Mouse (Mus musculus): ENCODE results near the gene Arhgap24.

DNA sequence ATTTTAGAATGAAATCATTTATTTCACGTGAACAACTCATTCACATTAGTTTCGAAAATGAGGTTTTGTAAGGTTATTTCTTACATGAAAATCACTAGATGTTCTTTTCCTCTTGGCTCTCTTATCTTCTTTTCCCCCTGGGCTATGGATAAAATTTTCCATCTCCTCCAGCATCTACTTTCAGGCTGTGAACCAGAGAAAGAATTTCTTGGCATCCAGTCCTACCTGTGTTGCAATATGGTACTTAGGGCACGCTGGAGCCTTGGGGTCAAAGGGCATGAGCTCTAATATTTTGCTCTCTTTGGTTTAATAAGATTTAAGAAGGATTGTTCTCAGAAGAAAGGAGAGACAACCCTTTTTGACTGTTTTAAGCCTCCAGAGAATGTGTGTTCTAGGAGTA is 132.4 kb downstream of the Arhgap24 start:
- TF ChIP-seq CTCF (IDR thresholded peaks at IDR 0.05; ENCODE audit: borderline replicate concordance, extremely low read depth, insufficient read depth, insufficient read length), result no peak
- no peak for TF ChIP-seq POLR2A (IDR thresholded peaks at IDR 0.05; ENCODE audit: borderline replicate concordance, extremely low read depth, insufficient read depth, insufficient read length, poor library complexity, severe bottlenecking)
